Mouse (Mus musculus) liver, adult 2 months (tissue): ENCODE measurements around the gene Spout1. TPM values are rescaled to one million over a fixed set of nuclear protein-coding genes. Genes with fewer than 3 reads are reported as not detected.

Source experiments
- DNase-seq: peaks from one replicate; pipeline ENCODE4 v3.0.0-alpha.2; 2011; ENCODE audit warnings: low read depth, low spot score; ENCODE audit errors: extremely low read depth
- H3K27ac ChIP-seq: fragments of 200-500 bp; replicated peaks from 2 replicates; pipeline ENCODE4 v1.5.1; 2012; ENCODE audit warnings: low read depth, mild to moderate bottlenecking, control low read depth, inconsistent platforms, low read length; ENCODE audit not compliant: insufficient read depth
- H3K27me3 ChIP-seq: fragments of 200-500 bp; 2 replicates; pipeline ENCODE4 v1.6.1; 2012; ENCODE audit warnings: mild to moderate bottlenecking, moderate library complexity, low read length, inconsistent platforms; ENCODE audit not compliant: control insufficient read depth, insufficient read depth
- H3K36me3 ChIP-seq: fragments of 200-500 bp; 2 replicates; pipeline ENCODE4 v1.6.1; 2012; ENCODE audit warnings: low read length, inconsistent platforms; ENCODE audit not compliant: control insufficient read depth, insufficient read depth
- H3K4me1 ChIP-seq: fragments of 200-500 bp; 2 replicates; pipeline ENCODE4 v1.6.1; 2011; ENCODE audit warnings: low read length; ENCODE audit not compliant: control insufficient read depth, insufficient read depth
- H3K4me3 ChIP-seq: fragments of 200-500 bp; 2 replicates; pipeline ENCODE4 v1.5.1; 2011; ENCODE audit warnings: low read depth, mild to moderate bottlenecking, control low read depth, low read length, moderate library complexity; ENCODE audit not compliant: insufficient read depth
- H3K79me2 ChIP-seq: fragments of 200-500 bp; 2 replicates; pipeline ENCODE4 v1.6.1; 2012; ENCODE audit warnings: inconsistent platforms, mild to moderate bottlenecking, low read length, moderate library complexity; ENCODE audit not compliant: control insufficient read depth, insufficient read depth
- H3K9ac ChIP-seq: fragments of 200-500 bp; 2 replicates; pipeline ENCODE4 v1.6.1; 2012; ENCODE audit warnings: low read depth, mild to moderate bottlenecking, control low read depth, inconsistent platforms, low read length
- CTCF ChIP-seq: fragments of 200-500 bp; IDR thresholded peaks from 2 replicates; pipeline ENCODE4 v1.5.1; 2011; ENCODE audit warnings: low read depth, low read length, control low read depth
- POLR2A ChIP-seq: fragments of 200-500 bp; IDR thresholded peaks from 2 replicates; pipeline ENCODE4 v1.6.1; 2011; ENCODE audit warnings: low read length, control low read depth; ENCODE audit not compliant: insufficient read depth; ENCODE audit errors: extremely low read depth
- whole genome bisulfite sequencing: fragments of 180-500 bp; shearing (Covaris S2); methylation state at CpG from one replicate; pipeline ENCODE4 v1.1.7; 2018; 5-methylcytosine and 5-hydroxymethylcytosine counted together
- polyA plus RNA-seq: library from polyadenylated mRNA; depleted of rRNA; stranded (reverse); fragments of >200 nt; gene quantifications from 2 replicates; pipeline ENCODE4 v1.2.3, GENCODE M21; 2012
- total RNA-seq: library from RNA; depleted of rRNA; stranded (reverse); fragments of >200 nt; gene quantifications from 2 replicates; pipeline ENCODE4 v1.2.3, GENCODE M21; 2014

Gene Spout1
- total and polyA plus RNA-seq, 2 experiments, result 13.1 to 14.0 TPM

DNA sequence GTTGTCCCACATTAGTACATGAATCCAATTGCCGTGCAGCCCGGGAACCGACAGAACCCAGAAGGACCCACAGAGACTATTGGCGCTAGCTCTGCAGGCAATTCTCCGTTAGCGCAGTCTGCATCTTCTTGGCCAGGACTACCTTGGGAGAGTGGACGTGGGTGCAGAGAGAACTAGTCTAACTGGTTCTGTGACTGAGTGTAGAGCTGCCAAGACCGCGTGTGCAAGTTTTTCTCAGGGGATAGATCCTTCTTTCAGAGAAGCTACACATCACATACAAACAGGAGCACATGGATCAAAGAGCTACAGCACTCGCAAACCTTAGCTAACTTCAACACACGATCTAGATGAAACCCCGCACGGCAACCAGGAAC is 27.0 kb upstream of the Spout1 start:
- WGBS, result under 1% methylated on average over 13 of the region's 13 CpGs
- peak overlapping the region; percentile 88 for H3K4me3 ChIP-seq
- H3K79me2 ChIP-seq, result peaks cover 3% of the 10 kb centered on the region; the same call in 1 of the 2 replicates
- peak overlapping the region; percentile 89 for H3K27ac ChIP-seq
- H3K27me3 ChIP-seq, result no peaks in the 10 kb centered on the region
- no peak for DNase-seq
- H3K9ac ChIP-seq, result peak overlapping the region; percentile 86
- no peaks in the 10 kb centered on the region for H3K36me3 ChIP-seq
- TF ChIP-seq CTCF (no peak), POLR2A (no peak)
- peaks cover 37% of the 10 kb centered on the region for H3K4me1 ChIP-seq

DNA sequence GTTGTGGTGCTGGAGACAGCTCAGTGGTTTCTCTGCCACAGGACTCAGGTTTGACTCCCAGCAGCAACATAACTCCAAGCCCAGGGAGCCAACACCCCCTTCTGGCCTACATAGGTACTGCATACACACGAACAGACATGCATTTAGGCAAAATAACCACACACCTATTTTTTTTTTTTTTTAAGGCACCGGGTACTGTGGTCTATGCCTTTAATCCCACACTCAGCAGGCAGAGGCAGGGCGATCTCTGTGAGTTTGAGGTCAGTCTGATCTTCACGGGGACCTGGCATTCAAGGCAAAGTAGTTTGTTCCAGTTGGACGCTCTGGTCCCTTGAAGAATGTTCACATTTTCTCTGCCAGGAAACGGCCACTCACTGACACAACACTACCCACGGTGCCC is 25.2 kb upstream of the Spout1 start:
- no peaks in the 10 kb centered on the region for H3K36me3 ChIP-seq
- peak overlapping the region; percentile 89 for H3K27ac ChIP-seq
- TF ChIP-seq CTCF (peak; percentile 72), POLR2A (no peak)
- H3K9ac ChIP-seq, result peak overlapping the region; percentile 81
- peaks cover 3% of the 10 kb centered on the region; the same call in 1 of the 2 replicates for H3K79me2 ChIP-seq
- peak overlapping the region; percentile 49 for H3K4me3 ChIP-seq
- peak; percentile 79 for DNase-seq
- H3K27me3 ChIP-seq, result no peaks in the 10 kb centered on the region
- H3K4me1 ChIP-seq, result peaks cover 40% of the 10 kb centered on the region
- WGBS, result 25% methylated on average over 7 of the region's 7 CpGs

- Histone ChIP-seq H3K4me3 (no peak overlapping the region), H3K79me2 (peaks cover 19% of the 10 kb centered on the region; the same call in 1 of the 2 replicates), H3K27ac (peak overlapping the region; percentile 97), H3K27me3 (no peaks in the 10 kb centered on the region), H3K4me1 (peaks cover 38% of the 10 kb centered on the region), H3K36me3 (0 out of 2 replicates have a peak, but pooled peaks cover 2% of the 10 kb centered on the region), H3K9ac (peak overlapping the region; percentile 60)
- no peak for DNase-seq
- TF ChIP-seq POLR2A, result no peak
- TF ChIP-seq CTCF, result no peak
- 24% methylated on average over 5 of the region's 5 CpGs for WGBS
Observed at GRCm38 (mm10) chr2:30200388-30200925, 22.2 kb upstream of the Spout1 start.

- Histone ChIP-seq H3K27ac (peak overlapping the region; percentile 97), H3K4me1 (peaks cover 38% of the 10 kb centered on the region), H3K79me2 (peaks cover 19% of the 10 kb centered on the region; the same call in 1 of the 2 replicates), H3K36me3 (0 out of 2 replicates have a peak, but pooled peaks cover 2% of the 10 kb centered on the region), H3K27me3 (no peaks in the 10 kb centered on the region), H3K9ac (peak overlapping the region; percentile 81), H3K4me3 (peak overlapping the region; percentile 15)
- peak; percentile 100 for DNase-seq
- 44% methylated on average over 1 of the region's 1 CpGs for WGBS
- TF ChIP-seq POLR2A, result no peak
- no peak for TF ChIP-seq CTCF
Observed at GRCm38 (mm10) chr2:30199984-30200383, 21.7 kb upstream of the Spout1 start.

DNA sequence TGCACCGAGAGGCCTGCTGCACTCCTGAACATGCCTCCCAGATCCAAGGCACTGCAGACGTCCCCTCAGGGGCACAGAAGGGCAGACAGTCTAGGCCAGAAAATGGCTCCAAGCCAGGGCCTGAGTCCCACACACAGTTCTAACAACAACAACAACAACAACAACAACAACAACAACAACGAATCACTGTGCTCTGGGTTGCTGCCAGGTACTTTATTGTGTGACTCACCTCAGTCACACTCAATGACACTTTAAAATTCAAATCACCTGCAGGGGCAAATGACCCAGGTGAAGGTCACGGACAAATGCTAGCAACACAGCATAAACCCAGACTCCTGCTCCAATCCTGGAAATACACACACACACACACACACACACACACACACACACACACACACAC is 19.8 kb upstream of the Spout1 start:
- WGBS, result 30% methylated on average over 4 of the region's 4 CpGs
- Histone ChIP-seq H3K27ac (peak overlapping the region; percentile 58), H3K79me2 (peaks cover 22% of the 10 kb centered on the region; the same call in 1 of the 2 replicates), H3K4me3 (no peak overlapping the region), H3K27me3 (no peaks in the 10 kb centered on the region), H3K4me1 (peaks cover 37% of the 10 kb centered on the region), H3K36me3 (0 out of 2 replicates have a peak, but pooled peaks cover 5% of the 10 kb centered on the region), H3K9ac (peak overlapping the region; percentile 22)
- no peak for TF ChIP-seq POLR2A
- no peak for TF ChIP-seq CTCF
- DNase-seq, result peak; percentile 63

- WGBS, result 74% methylated on average over 3 of the region's 3 CpGs
- peaks cover 16% of the 10 kb centered on the region for H3K36me3 ChIP-seq
- H3K27me3 ChIP-seq, result no peaks in the 10 kb centered on the region
- H3K9ac ChIP-seq, result no peak overlapping the region
- 0 out of 2 replicates have a peak overlapping the region, but pooled peaks have one; percentile 16 for H3K27ac ChIP-seq
- no peak for DNase-seq
- peaks cover 18% of the 10 kb centered on the region; the same call in 1 of the 2 replicates for H3K79me2 ChIP-seq
- TF ChIP-seq CTCF (no peak), POLR2A (no peak)
- H3K4me1 ChIP-seq, result peaks cover 20% of the 10 kb centered on the region
- H3K4me3 ChIP-seq, result no peak overlapping the region
Observed at GRCm38 (mm10) chr2:30194656-30195055, 16.4 kb upstream of the Spout1 start.
